Mouse (Mus musculus) embryo, embryonic 9.5 days (tissue): ENCODE results near the gene Pde11a.

Experiments used
- DNase-seq: peaks from one replicate; pipeline ENCODE4 v3.0.0-alpha.2; 2017; ENCODE audit errors: extremely low spot score

Gene Pde11a

DNA sequence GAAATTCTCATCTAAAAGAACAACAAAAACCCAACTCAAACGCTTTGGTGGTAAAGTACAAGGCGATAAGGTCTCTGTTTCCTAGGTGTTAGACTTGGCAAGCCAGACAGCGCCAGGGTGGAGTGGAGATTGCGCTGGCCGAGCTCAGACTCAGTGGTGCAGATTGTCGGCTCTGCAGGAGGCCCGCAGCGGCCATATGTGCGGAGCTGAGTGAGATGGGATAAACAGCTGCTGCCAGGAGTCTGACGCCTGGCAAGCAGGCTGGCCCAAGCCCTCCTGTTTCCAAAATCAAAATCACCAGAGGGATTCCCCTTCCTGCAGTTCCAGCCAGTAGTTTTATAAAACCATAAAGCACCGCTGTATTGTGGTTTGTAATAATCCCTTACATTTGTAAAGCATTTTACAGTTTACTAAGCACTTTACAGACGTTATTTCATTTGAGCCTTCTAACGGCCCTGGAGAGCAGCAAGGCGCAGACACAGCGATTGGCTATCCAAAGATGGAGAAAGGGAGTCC is 378.7 kb downstream of the Pde11a start:
- DNase-seq: peak; percentile 54

DNA sequence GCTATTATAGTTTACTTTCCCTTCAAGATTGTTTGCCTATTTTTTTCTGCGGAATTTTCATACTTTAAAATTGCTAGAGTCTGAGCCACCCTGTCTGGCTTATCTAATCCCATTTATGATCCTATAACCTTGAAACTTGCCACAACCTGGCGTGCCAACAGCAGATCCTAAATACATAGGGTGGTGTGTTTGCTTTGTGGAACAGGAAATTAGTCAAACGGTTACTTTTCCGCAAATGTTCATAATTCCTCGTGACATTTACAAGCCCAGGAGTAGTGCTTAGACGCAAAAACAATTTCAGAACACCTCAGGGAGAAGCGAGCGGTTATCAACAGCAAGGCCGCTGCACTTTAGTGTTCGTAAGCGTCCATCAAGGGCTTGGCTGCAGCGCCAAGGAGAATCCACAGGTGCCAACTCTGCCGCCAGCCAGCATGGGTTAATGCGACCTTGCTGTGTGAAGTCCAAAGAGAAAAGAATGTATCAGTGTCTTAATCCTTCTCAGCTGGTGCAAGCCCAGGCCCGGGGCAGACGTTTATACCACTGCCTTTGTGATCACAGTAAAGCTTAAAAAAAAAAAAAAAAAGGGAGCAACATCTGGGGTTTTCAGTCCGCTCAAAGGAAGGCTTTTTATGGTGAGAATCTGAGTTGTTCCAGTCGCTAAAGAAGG is 379.3 kb downstream of the Pde11a start:
- peak; percentile 27 for DNase-seq

DNA sequence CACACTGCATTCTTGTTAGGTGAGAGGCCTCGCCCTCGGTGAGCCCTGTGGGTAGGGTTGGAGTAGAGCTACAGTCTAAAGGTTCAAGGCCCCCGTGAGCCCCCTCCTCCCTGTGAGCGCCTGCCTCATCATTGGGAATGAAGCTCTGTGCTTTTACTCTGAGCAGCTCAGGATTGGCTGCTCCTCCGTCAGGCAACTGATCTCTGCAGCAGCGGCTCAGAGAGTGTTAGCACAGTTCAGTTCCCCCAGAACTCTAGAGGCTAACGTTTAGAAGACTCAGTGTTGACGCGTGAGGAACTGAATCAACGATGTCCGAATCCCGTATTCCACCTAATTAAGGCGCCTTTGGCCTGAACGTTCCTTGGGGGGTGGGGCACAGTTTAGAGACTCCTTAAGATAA is 382.9 kb downstream of the Pde11a start:
- DNase-seq: no peak

DNA sequence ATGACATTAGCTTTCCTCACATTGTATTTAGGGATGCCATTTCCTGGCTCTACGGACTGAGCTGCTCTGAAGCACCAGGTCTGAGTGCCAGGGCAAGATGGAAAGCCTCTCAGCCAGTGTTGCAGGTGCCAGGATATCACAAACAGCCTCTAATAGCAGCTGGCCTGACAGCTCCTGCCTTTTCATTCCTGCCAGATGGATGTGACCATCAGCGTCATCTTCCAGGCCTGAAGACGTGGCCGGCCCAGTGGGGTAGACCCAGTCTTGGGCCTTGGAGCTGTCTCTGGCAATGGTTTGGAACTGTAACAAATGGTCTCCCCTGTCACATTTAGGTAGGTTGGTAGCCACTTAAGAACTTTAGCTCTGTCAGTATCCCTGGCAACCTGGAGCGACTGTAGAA is 385.3 kb downstream of the Pde11a start:
- no peak for DNase-seq

DNA sequence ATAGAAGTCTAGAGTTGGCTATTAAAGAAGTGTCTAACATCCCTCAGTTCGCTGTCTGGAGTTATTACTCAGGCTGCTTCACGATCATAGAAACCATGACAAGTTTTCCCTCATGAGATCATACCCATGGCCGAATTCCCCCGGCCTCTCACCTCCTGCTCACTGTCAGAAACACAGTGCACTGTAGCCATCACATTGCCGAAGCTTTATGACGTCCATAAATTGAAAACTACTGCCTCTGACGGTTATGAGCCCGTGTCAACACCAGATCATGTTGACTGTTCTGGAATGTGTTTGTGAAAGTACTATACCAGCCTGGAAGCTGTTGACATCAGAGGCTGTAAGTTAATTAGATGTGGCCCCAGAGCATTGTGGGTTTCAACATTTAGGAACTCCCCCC is 387.9 kb downstream of the Pde11a start:
- DNase-seq: no peak
